Mouse (Mus musculus) heart, postnatal 0 days (tissue): Measurements from ENCODE around the gene Mast4. TPM values are rescaled to one million over a fixed set of nuclear protein-coding genes. Genes with fewer than 3 reads are reported as not detected.
A peak's percentile ranks its signal among the peaks of the same experiment; 100 is the strongest.

Experiments used
- ATAC-seq: fragments of 200-750 bp; cut with Nextera tagmentation; 2 replicates; pipeline ENCODE4 v1.8.0; 2017; ENCODE audit warnings: low read depth, moderate number of reproducible peaks, moderate library complexity; ENCODE audit not compliant: insufficient read depth
- DNase-seq: peaks from one replicate; pipeline ENCODE4 v3.0.0-alpha.2; 2016; ENCODE audit warnings: low spot score
- H3K27ac ChIP-seq: fragments of 300-500 bp; sonication (generic); 2 replicates; pipeline ENCODE4 v1.5.1; 2014; ENCODE audit warnings: low read depth, mild to moderate bottlenecking
- H3K27me3 ChIP-seq: fragments of 300-500 bp; sonication (generic); 2 replicates; pipeline ENCODE4 v1.6.1; 2014; ENCODE audit warnings: low read length, mixed read lengths; ENCODE audit not compliant: control insufficient read depth, insufficient read depth
- H3K36me3 ChIP-seq: fragments of 300-500 bp; sonication (generic); replicated peaks from 2 replicates; pipeline ENCODE4 v1.6.1; 2014; ENCODE audit warnings: low read length, mixed read lengths; ENCODE audit not compliant: control insufficient read depth, insufficient read depth
- H3K4me1 ChIP-seq: fragments of 300-500 bp; sonication (generic); 2 replicates; pipeline ENCODE4 v1.6.1; 2014; ENCODE audit warnings: antibody characterized with exemption; ENCODE audit not compliant: control insufficient read depth, insufficient read depth
- H3K4me2 ChIP-seq: fragments of 300-500 bp; sonication (generic); 2 replicates; pipeline ENCODE4 v1.6.1; 2014; ENCODE audit warnings: low read depth, mild to moderate bottlenecking, low read length, moderate library complexity
- H3K4me3 ChIP-seq: fragments of 300-500 bp; sonication (generic); 2 replicates; pipeline ENCODE4 v1.5.1; 2014; ENCODE audit warnings: low read depth, low read length
- H3K9ac ChIP-seq: fragments of 300-500 bp; sonication (generic); replicated peaks from 2 replicates; pipeline ENCODE4 v1.6.1; 2014; ENCODE audit warnings: low read depth, low read length, mixed read lengths
- H3K9me3 ChIP-seq: fragments of 300-500 bp; sonication (generic); replicated peaks from 2 replicates; pipeline ENCODE4 v1.6.1; 2016; ENCODE audit warnings: low read length; ENCODE audit not compliant: control insufficient read depth
- CTCF ChIP-seq: IDR thresholded peaks from 2 replicates; pipeline ENCODE4 v1.5.1; 2016; ENCODE audit warnings: antibody characterized with exemption, control low read depth, low read depth
- EP300 ChIP-seq: IDR thresholded peaks from 2 replicates; pipeline ENCODE4 v1.6.1; 2016; ENCODE audit warnings: antibody characterized with exemption, low read depth
- WGBS: fragments of 180-500 bp; shearing (Covaris S2); extraction: QIAGEN DNeasy Blood & Tissue Kit; methylation state at CpG from one replicate; pipeline ENCODE4 v1.1.7; 2014; 5-methylcytosine and 5-hydroxymethylcytosine counted together
- polyA plus RNA-seq: library from polyadenylated mRNA; unstranded; fragments of >200 nt; fragmentation: Nextera tagmentation; extraction: Ambion mirVana; gene quantifications from 2 replicates; pipeline ENCODE4 v1.2.1, GENCODE M21; 2015
- total RNA-seq: library from RNA; depleted of rRNA; stranded (reverse); fragments of >200 nt; gene quantifications from 2 replicates; pipeline ENCODE4 v1.2.3, GENCODE M21; 2014; ENCODE audit warnings: low replicate concordance

Gene Mast4
- total and polyA plus RNA-seq, 2 experiments from 2014 or later: 26.7 to 35.5 TPM

DNA sequence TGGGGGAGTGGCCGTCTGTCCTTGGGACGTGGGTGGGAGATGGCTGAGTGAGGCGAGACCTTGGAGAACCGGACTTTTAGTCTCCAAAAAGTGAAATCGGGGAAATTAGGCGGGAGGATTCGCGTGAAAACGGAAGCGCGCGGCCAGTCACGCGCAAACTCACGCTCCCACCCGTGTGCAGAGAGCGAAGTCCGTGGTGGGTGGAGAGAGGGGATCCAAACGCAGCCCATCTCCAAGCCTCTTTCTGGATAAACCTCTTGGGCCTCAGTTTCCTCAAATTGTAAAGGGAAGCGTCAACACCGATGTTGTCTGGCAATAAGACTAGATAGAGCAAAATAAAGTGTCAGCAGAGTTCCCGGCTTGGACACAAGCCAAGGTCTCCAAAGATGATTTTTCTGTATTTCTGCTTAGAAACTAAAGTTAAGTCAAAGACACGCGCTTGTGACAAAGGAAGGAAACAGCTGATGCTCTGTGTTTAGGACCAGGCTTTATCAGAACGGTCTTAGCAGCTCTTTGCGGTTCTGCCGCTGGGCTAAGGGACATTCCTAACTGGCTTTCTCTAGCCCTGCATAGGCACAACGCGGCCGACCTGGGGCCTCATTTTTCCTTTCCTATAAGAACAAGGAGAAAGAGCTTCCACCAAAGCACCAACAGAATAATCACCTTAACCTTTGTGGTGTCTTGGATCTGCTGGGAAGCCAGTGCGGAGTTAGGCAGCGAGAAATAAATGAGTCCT lies 594 bp upstream of the Mast4 start:
- ATAC-seq: no peak
- TF ChIP-seq CTCF: no peak
- TF ChIP-seq EP300: no peak

DNA sequence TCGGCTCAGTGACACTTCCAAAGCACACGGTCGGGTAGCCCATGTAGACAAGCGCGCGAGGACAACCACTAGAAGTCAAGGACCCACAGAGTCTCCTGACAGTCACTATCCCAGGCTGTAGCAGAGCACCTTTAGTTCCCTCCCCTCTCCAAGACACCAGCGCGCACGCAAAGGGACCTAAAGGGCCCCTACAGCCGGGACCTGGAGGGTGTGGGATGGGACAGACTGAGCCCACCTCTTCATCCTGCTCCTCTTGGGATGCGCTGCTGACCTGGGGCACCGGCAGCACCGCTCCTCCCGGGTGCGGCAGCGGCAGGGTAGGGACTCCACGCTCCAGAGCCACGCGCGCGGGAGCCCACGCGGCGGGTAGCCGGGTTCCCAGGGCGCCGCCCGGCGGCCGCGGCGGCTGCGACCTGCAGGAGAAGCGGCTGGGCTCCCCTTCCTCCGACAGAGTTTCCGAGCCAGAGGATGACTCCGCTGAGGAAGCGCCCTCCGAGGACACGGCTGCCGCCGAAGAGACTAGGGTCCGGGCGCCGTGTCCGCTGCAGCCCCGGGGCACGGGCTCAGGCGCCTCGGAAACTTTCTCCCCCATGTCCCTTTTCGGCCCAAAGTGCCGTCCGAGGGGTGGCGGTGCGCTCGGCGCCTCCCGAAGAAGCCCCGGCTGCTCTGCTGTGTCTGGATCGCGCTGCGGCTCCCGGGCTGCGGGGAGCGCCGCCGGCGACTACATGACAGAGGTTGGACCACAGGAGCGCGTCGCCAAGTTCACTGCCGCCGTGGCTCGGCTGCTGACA lies 501 bp downstream of the Mast4 start:
- TF ChIP-seq EP300: no peak
- no peak for TF ChIP-seq CTCF
- under 1% methylated on average over 63 of the region's 74 CpGs for WGBS
- H3K4me1 ChIP-seq: peaks cover 7% of the 10 kb centered on the region
- peak overlapping the region; percentile 97 for H3K4me2 ChIP-seq
- peak overlapping the region; percentile 3; the same call in 1 of the 2 replicates for H3K27ac ChIP-seq
- H3K27me3 ChIP-seq: peaks cover 49% of the 10 kb centered on the region
- peak overlapping the region; percentile 63 for H3K9ac ChIP-seq
- no peak for DNase-seq
- no peaks in the 10 kb centered on the region for H3K9me3 ChIP-seq
- H3K36me3 ChIP-seq: no peaks in the 10 kb centered on the region
- ATAC-seq: peak; percentile 40
- H3K4me3 ChIP-seq: peak overlapping the region; percentile 60

More for the DNA sequence above, 594 bp upstream of the Mast4 start:
- H3K4me3 ChIP-seq: peak overlapping the region; percentile 60
- peaks cover 7% of the 10 kb centered on the region for H3K4me1 ChIP-seq
- H3K27ac ChIP-seq: peak overlapping the region; percentile 3; the same call in 1 of the 2 replicates
- DNase-seq: peak; percentile 43
- H3K9ac ChIP-seq: peak overlapping the region; percentile 63
- H3K36me3 ChIP-seq: no peaks in the 10 kb centered on the region
- 2% methylated on average over 32 of the region's 32 CpGs for WGBS
- peaks cover 48% of the 10 kb centered on the region for H3K27me3 ChIP-seq
- peak overlapping the region; percentile 97 for H3K4me2 ChIP-seq
- no peaks in the 10 kb centered on the region for H3K9me3 ChIP-seq

DNA sequence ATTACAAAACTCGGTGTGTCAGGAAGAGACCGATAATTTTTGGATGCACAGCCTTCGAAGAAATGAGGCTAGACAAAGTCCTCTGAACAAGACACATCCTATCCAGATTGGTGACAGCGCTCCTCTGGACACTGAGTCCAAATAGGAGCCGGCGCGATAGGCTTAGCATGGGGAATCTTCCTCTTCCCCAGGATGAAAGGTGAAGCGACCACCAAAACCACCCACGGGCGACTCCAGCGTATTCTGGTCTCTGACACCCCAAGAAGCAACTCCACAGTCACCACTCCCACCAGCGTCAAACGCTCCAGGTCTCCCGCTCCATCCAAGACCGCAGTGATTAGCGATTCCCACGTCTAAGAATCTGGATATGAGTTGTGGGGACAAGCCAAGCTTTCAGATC lies 1.1 kb downstream of the Mast4 start:
- peaks cover 7% of the 10 kb centered on the region for H3K4me1 ChIP-seq
- peaks cover 50% of the 10 kb centered on the region for H3K27me3 ChIP-seq
- H3K36me3 ChIP-seq: no peaks in the 10 kb centered on the region
- peak overlapping the region; percentile 60 for H3K4me3 ChIP-seq
- no peak for ATAC-seq
- no peak for DNase-seq
- 2% methylated on average over 17 of the region's 17 CpGs for WGBS
- peak overlapping the region; percentile 63 for H3K9ac ChIP-seq
- H3K9me3 ChIP-seq: no peaks in the 10 kb centered on the region
- H3K27ac ChIP-seq: no peak overlapping the region
- TF ChIP-seq CTCF (no peak), EP300 (no peak)
- H3K4me2 ChIP-seq: peak overlapping the region; percentile 97

DNA sequence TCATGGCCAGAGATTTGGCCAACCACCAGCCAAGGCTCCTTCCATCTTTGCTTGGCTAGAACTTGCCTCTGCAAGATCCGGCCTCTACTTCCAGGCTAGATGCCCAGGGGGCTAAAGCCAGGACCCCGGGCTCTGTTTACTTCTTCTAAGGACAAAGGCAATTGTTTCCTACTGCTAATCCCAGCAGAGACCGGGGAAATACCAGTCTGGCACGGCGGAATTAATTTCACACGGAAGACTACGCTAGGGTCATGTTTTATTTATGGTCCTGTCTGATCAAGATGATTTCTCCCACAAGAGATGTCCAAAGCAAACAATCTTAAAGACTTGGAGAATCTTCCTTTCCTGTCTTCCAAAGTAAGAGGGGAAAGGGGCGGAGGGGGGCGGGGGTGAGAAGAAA lies 1.6 kb downstream of the Mast4 start:
- H3K4me1 ChIP-seq: peaks cover 7% of the 10 kb centered on the region
- H3K27ac ChIP-seq: no peak overlapping the region
- H3K9ac ChIP-seq: no peak overlapping the region
- peak overlapping the region; percentile 60 for H3K4me3 ChIP-seq
- ATAC-seq (no peak), DNase-seq (no peak)
- WGBS: 15% methylated on average over 9 of the region's 9 CpGs
- H3K9me3 ChIP-seq: no peaks in the 10 kb centered on the region
- H3K4me2 ChIP-seq: peak overlapping the region; percentile 97
- TF ChIP-seq CTCF (no peak), EP300 (no peak)
- no peaks in the 10 kb centered on the region for H3K36me3 ChIP-seq
- H3K27me3 ChIP-seq: peaks cover 50% of the 10 kb centered on the region

DNA sequence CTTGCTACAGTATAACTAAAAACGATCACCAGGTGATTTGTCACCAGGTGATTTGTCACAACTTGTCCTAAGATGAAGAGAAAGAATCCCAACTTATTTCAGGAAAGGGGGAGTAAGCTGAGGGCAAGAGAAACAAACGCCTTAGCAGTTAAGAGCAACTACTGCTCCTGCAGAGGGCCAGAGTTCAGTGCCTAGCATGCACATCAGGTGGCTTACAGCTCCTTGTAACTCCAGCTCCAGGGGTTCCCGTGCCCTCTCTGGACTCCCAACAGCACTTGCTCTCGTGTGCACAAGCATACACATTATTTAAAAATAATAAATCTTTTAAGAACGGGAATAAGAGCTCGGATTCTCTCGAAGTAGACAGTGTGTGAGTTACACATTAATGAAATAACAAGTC lies 3.2 kb downstream of the Mast4 start:
- Histone ChIP-seq H3K27me3 (peaks cover 47% of the 10 kb centered on the region), H3K9me3 (no peaks in the 10 kb centered on the region), H3K27ac (no peak overlapping the region)

More for the DNA sequence above, 3.2 kb downstream of the Mast4 start:
- TF ChIP-seq EP300 (no peak), CTCF (no peak)
- no peak overlapping the region for H3K9ac ChIP-seq
- H3K4me3 ChIP-seq: no peak overlapping the region
- DNase-seq: no peak
- no peak overlapping the region for H3K4me2 ChIP-seq
- ATAC-seq: no peak
- WGBS: 60% methylated on average over 7 of the region's 7 CpGs
- no peaks in the 10 kb centered on the region for H3K36me3 ChIP-seq
- peaks cover 7% of the 10 kb centered on the region for H3K4me1 ChIP-seq
